Mouse (Mus musculus) skeletal muscle tissue, postnatal 0 days (tissue): ENCODE measurements around the gene Spin2d. TPM values are rescaled to one million over a fixed set of nuclear protein-coding genes. Genes with fewer than 3 reads are reported as not detected.

Experiments used
- polyA plus RNA-seq: library from polyadenylated mRNA; unstranded; fragments of >200 nt; fragmentation: Nextera tagmentation; extraction: Ambion mirVana; gene quantifications from 2 replicates; pipeline ENCODE4 v1.2.1, GENCODE M21; 2015

Spin2d gene
- polyA plus RNA-seq = not detected in 2 replicates

GRCm38 (mm10) chrX:73176889-73177288, at the start of gene Spin2d:
Gene Spin2d, minus strand, starts transcription at chrX:73176989.

GRCm38 (mm10) chrX:73213819-73214564, 37.2 kb upstream of the Spin2d start, which contains the start of gene Xlr4b:
Gene Xlr4b, plus strand, starts transcription at chrX:73214333.

GRCm38 (mm10) chrX:73191934-73192333, 15.1 kb upstream of the Spin2d start, which contains the start of gene Xlr3b:
Gene Xlr3b, plus strand, starts transcription at chrX:73192207.

GRCm38 (mm10) chrX:73149350-73149749, 27.4 kb downstream of the Spin2d start, which contains the start of gene DXBay18:
Gene DXBay18, minus strand, starts transcription at chrX:73149450.

GRCm38 (mm10) chrX:73148496-73148895, 28.3 kb downstream of the Spin2d start, which contains the start of gene Xlr5b:
Gene Xlr5b, plus strand, starts transcription at chrX:73148796.

Other genes with a start within 250 kb of the Spin2d start
- gene Zfp185, start 189.7 kb downstream of the Spin2d start, polyA plus RNA-seq = 2.3 and 6.4 TPM in 2 replicates
- not detected in 2 replicates for gene Pnma5, start 139.9 kb downstream of the Spin2d start, polyA plus RNA-seq
- not detected in 2 replicates for gene Pnma3, start 112.2 kb downstream of the Spin2d start, polyA plus RNA-seq
- gene Xlr4a, start 94.5 kb downstream of the Spin2d start, polyA plus RNA-seq = 0.77 and 1.3 TPM in 2 replicates
- gene Xlr3a, start 79.9 kb downstream of the Spin2d start, polyA plus RNA-seq = 0.82 TPM in 1 of 2 replicates, not detected in the other
- gene Gm14685, start 59.9 kb downstream of the Spin2d start, polyA plus RNA-seq = 0.16 TPM in 1 of 2 replicates, not detected in the other
- not detected in 2 replicates for gene Xlr5b, start 28.2 kb downstream of the Spin2d start, polyA plus RNA-seq
- gene DXBay18, start 27.5 kb downstream of the Spin2d start, polyA plus RNA-seq = not detected in 2 replicates
- gene Xlr3b, start 15.2 kb upstream of the Spin2d start, polyA plus RNA-seq = 0.63 and 11.3 TPM in 2 replicates
- 1.3 TPM in 1 of 2 replicates, not detected in the other for gene Xlr4b, start 37.3 kb upstream of the Spin2d start, polyA plus RNA-seq
- 13.3 and 14.3 TPM in 2 replicates for gene F8a, start 51.3 kb upstream of the Spin2d start, polyA plus RNA-seq
- gene Xlr4c, start 66.1 kb upstream of the Spin2d start, polyA plus RNA-seq = 0.19 and 0.22 TPM in 2 replicates
- gene Xlr3c, start 88.4 kb upstream of the Spin2d start, polyA plus RNA-seq = not detected in 2 replicates
- gene Xlr5a, start 116.0 kb upstream of the Spin2d start, polyA plus RNA-seq = 0.09 TPM in 1 of 2 replicates, not detected in the other
- gene Xlr5c, start 116.0 kb upstream of the Spin2d start, polyA plus RNA-seq = not detected in 2 replicates
- not detected in 2 replicates for gene Gm45015, start 159.9 kb upstream of the Spin2d start, polyA plus RNA-seq
- gene Zfp275, start 165.6 kb upstream of the Spin2d start, polyA plus RNA-seq = 8.3 and 8.4 TPM in 2 replicates
- gene Gm18336, start 221.7 kb upstream of the Spin2d start, polyA plus RNA-seq = not detected in 2 replicates
- not detected in 2 replicates for gene Zfp92, start 234.1 kb upstream of the Spin2d start, polyA plus RNA-seq